Mouse (Mus musculus): ENCODE measurements around the gene Gba2. TPM values are rescaled to one million over a fixed set of nuclear protein-coding genes. Genes with fewer than 3 reads are reported as not detected.
"Not testable (repeated sequence)": the region's sequence is repeated elsewhere in the genome, so short reads cannot be mapped to it uniquely, and the experiment has no call there.

Gene Gba2
- polyA plus RNA-seq, 1 experiment from 2014 or later = 16.1 TPM

- 19% methylated on average over 2 of the region's 2 CpGs for WGBS
- Histone ChIP-seq H3K9ac (peak overlapping the region; percentile 44; the same call in 1 of the 2 replicates), H3K36me3 (peaks cover 28% of the 10 kb centered on the region), H3K27ac (peak overlapping the region; percentile 100), H3K4me2 (peak overlapping the region; percentile 73), H3K4me1 (peaks cover 51% of the 10 kb centered on the region), H3K27me3 (replicated peaks) (no peaks in the 10 kb centered on the region), H3K4me3 (replicated peaks) (peak overlapping the region; percentile 78), H3K9me3 (no peaks in the 10 kb centered on the region)
- no peak for ATAC-seq (ENCODE audit: insufficient read depth, low FRiP score, low read depth)
Observed at GRCm38 (mm10) chr4:43560976-43561375, 17.7 kb downstream of the Gba2 start.

DNA sequence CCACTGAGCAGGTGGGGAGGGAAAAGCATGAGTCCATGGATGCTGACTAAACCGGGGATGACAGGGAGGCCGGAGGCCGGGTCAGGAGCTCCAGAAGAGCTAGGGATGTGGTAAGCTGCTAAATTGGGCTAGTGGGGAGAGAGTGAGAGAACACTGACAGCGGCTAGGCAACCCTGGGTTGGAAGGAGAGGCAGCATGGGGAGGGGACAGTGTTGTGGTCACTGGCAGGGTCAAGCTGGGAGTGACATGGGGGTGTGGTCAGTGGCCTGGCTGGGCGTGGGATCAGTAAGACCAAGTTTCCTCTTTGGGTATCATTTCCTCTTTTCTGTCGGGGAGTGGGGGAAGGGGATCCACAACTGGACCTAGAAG, 18.4 kb downstream of the Gba2 start:
- Histone ChIP-seq H3K4me1 (peaks cover 51% of the 10 kb centered on the region), H3K9ac (no peak overlapping the region), H3K27ac (peak overlapping the region; percentile 93; the same call in 1 of the 2 replicates)

DNA sequence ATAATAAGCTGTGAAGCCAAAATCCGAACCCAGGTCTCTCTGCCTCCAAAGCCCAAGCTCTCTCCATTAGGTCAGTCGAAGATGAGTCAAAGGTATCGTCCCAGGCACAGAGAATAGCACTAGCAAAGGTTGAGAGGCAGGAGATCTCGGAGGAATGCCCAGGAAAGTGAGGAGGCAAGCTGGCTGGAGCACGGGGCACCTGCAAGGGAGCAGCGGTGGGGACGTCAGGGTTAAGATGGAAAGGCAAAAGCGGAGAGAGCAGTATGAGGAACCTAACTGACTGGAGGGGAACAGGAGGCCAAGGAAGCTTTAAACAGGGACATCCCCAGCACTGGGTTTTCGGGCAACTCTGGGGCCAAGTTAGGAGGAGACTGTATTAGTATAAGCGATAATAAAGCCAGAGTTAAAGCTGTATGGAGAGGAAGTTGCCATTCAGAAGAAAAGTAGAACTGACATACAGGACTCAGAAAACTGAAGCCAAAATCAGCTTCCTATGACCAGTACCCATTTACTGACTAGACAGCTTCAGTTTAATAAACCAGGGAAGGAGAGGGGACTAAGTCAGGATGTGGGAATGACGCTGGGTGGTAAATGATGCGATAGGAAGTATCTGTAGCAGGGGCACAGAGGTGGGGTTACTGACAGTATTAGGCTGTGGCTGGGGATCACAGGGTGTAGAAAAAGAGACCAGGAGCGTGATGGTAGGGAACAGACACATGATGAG, 19.0 kb downstream of the Gba2 start:
- peak overlapping the region; percentile 78 for H3K4me3 ChIP-seq (replicated peaks)
- H3K9ac ChIP-seq = 0 out of 2 replicates have a peak overlapping the region, but pooled peaks have one; percentile 1
- peaks cover 51% of the 10 kb centered on the region for H3K4me1 ChIP-seq
- H3K36me3 ChIP-seq = peaks cover 30% of the 10 kb centered on the region
- no peak for ATAC-seq (ENCODE audit: insufficient read depth, low FRiP score, low read depth)
- peak overlapping the region; percentile 73 for H3K4me2 ChIP-seq
- WGBS = 60% methylated on average over 13 of the region's 13 CpGs
- H3K27ac ChIP-seq = peak overlapping the region; percentile 93
- no peaks in the 10 kb centered on the region for H3K9me3 ChIP-seq
- no peaks in the 10 kb centered on the region for H3K27me3 ChIP-seq (replicated peaks)

More for the DNA sequence above, 18.4 kb downstream of the Gba2 start:
- Histone ChIP-seq H3K9me3 (no peaks in the 10 kb centered on the region), H3K4me3 (replicated peaks) (peak overlapping the region; percentile 78), H3K4me2 (peak overlapping the region; percentile 73), H3K36me3 (peaks cover 28% of the 10 kb centered on the region), H3K27me3 (replicated peaks) (no peaks in the 10 kb centered on the region)
- no peak for ATAC-seq (ENCODE audit: insufficient read depth, low FRiP score, low read depth)
- WGBS = 30% methylated on average over 6 of the region's 6 CpGs

DNA sequence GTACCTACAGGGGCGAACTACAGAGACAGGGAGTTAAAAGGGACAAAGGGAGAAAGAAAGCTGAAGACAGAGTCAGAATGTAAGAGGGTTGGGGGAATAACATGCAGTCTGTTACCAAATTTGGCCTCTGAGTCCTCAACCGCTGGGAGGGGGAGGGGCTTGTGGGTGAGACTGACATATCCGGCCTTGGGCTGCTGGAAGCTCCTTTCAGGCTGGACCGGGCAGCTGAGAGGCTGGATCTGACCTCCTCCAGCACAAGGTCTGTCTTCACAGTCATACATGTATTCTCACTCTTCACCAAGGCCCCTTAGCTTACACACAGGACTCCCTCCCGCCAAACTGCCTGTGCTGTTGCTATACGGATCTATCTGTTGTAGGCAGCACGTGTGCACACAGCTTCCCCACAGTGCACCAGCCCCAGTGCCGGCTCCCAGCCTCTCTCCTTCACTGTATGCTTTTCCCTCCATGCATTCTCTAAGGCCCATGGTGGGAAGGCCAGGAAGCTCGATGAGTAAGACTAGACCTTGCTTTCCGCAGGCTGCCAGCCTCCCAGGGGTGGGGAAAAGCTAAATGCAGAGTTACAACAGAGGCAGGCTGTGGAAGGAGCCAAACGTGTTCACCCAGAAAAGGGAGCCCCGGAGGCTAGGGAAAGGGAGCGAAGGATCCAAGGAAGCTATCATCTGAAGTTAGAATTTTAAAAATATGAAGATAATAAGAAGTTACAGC, 19.9 kb downstream of the Gba2 start:
- Histone ChIP-seq H3K9me3 (no peaks in the 10 kb centered on the region), H3K27me3 (replicated peaks) (no peaks in the 10 kb centered on the region), H3K36me3 (peaks cover 34% of the 10 kb centered on the region), H3K4me2 (peak overlapping the region; percentile 73), H3K9ac (peak overlapping the region; percentile 12; the same call in 1 of the 2 replicates), H3K27ac (peak overlapping the region; percentile 93), H3K4me1 (peaks cover 47% of the 10 kb centered on the region), H3K4me3 (replicated peaks) (peak overlapping the region; percentile 26)
- 14% methylated on average over 13 of the region's 13 CpGs for WGBS
- peak; percentile 13; the same call in 1 of the 2 replicates for ATAC-seq (ENCODE audit: insufficient read depth, low FRiP score, low read depth)

GRCm38 (mm10) chr4:43558028-43558630, 20.5 kb downstream of the Gba2 start:
- 0 out of 2 replicates have a peak overlapping the region, but pooled peaks have one; percentile 6 for H3K9ac ChIP-seq
- H3K4me3 ChIP-seq (replicated peaks) = peak overlapping the region; percentile 26
- peak overlapping the region; percentile 73 for H3K4me2 ChIP-seq
- H3K9me3 ChIP-seq = no peaks in the 10 kb centered on the region
- peaks cover 41% of the 10 kb centered on the region for H3K36me3 ChIP-seq
- no peaks in the 10 kb centered on the region for H3K27me3 ChIP-seq (replicated peaks)
- peaks cover 41% of the 10 kb centered on the region for H3K4me1 ChIP-seq
- 22% methylated on average over 5 of the region's 5 CpGs for WGBS
- no peak for ATAC-seq (ENCODE audit: insufficient read depth, low FRiP score, low read depth)
- peak overlapping the region; percentile 93 for H3K27ac ChIP-seq

DNA sequence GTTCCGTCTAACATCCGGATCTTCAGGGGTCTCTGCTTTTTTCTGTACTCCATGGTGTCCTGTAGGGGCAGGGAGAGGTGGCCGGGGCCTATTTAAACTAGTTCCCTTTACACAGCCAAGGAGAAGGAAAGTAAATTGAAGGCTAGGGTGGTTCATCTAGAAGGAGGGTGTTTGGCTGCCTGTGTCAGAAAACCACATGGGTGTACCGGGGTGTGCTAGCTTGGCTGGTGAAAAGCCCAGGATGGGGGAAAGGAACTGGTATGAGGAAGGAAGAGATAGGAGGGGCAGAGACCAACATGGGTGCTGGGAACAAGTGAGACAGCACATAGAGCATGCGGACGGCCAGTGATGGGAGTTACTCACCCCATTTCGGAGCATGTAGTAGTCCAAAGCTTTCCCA, 22.7 kb downstream of the Gba2 start:
- no peak overlapping the region for H3K4me2 ChIP-seq
- no peak for ATAC-seq (ENCODE audit: insufficient read depth, low FRiP score, low read depth)
- H3K36me3 ChIP-seq = peaks cover 59% of the 10 kb centered on the region
- H3K9me3 ChIP-seq = no peaks in the 10 kb centered on the region
- H3K4me3 ChIP-seq (replicated peaks) = no peak overlapping the region
- H3K27ac ChIP-seq = no peak overlapping the region
- peaks cover 37% of the 10 kb centered on the region for H3K4me1 ChIP-seq
- no peaks in the 10 kb centered on the region for H3K27me3 ChIP-seq (replicated peaks)
- WGBS = 91% methylated on average over 7 of the region's 7 CpGs
- H3K9ac ChIP-seq = no peak overlapping the region

DNA sequence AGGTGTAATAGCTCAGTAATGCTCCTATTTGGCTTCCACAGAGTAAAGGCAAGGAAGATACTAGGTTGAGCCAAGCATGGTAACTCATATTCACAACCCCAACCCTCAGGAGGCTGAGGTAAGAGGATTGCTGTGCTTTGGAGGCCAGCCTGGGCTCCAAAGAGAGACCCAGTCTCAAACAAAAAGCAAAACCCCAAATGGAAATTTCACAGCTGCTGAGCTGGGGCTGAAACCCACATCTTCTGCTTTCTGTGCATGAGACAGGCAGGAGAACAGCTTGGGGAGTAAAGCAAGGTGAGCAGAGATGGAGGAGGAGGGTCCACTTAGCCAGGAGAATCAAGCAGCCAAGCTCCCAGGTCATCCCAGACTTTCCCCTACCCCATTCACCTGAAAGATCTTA, 24.8 kb downstream of the Gba2 start:
- Histone ChIP-seq H3K36me3 (peaks cover 79% of the 10 kb centered on the region), H3K4me1 (peaks cover 18% of the 10 kb centered on the region), H3K27me3 (replicated peaks) (no peaks in the 10 kb centered on the region), H3K9me3 (no peaks in the 10 kb centered on the region), H3K4me3 (replicated peaks) (no peak overlapping the region), H3K4me2 (no peak overlapping the region), H3K9ac (no peak overlapping the region), H3K27ac (no peak overlapping the region)
- ATAC-seq (ENCODE audit: insufficient read depth, low FRiP score, low read depth) = no peak

DNA sequence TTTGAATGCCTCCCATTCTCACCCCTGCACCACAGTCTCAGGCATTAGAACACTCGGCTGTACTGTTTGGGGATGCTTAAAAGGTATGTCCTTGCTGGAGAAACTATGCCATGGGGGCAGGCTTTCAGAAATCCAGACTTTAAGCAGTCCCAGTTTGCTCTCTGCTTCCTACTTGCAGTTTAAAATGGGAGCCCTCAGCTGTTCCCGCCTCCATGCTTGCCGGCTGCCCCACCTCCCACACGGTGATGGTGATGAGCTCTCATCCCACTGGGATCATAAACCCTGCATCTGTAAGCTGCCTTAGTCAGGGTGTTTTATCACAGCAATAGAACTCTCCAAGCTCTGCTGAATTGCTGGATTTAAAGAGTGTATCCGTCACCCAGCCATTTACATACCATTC, 26.2 kb downstream of the Gba2 start:
- H3K27ac ChIP-seq = no peak overlapping the region
- no peak for ATAC-seq (ENCODE audit: insufficient read depth, low FRiP score, low read depth)
- 95% methylated on average over 5 of the region's 5 CpGs for WGBS
- peaks cover 94% of the 10 kb centered on the region for H3K36me3 ChIP-seq
- peaks cover 4% of the 10 kb centered on the region for H3K4me1 ChIP-seq
- H3K27me3 ChIP-seq (replicated peaks) = no peaks in the 10 kb centered on the region
- H3K4me3 ChIP-seq (replicated peaks) = no peak overlapping the region
- H3K9me3 ChIP-seq = no peaks in the 10 kb centered on the region
- no peak overlapping the region for H3K9ac ChIP-seq
- H3K4me2 ChIP-seq = no peak overlapping the region

DNA sequence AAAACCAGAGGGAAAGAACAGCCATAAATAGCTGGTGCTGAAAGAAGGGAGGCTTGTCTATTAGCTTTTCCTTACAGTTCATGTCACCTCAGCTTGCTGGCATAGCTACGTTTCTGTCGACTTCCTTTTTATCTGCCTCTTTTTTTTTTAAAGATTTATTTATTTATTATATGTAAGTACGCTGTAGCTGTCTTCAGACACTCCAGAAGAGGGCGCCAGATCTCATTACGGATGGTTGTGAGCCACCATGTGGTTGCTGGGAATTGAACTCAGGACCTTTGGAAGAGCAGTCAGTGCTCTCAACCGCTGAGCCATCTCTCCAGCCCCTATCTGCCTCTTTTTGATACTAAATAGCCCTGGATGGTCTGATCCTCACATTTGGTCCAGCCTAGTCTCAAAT, 26.8 kb downstream of the Gba2 start:
- peaks cover 95% of the 10 kb centered on the region for H3K36me3 ChIP-seq
- not testable (repeated sequence) for H3K4me2 ChIP-seq; H3K27ac ChIP-seq; H3K27me3 ChIP-seq (replicated peaks); H3K4me1 ChIP-seq; H3K9me3 ChIP-seq; H3K9ac ChIP-seq; H3K4me3 ChIP-seq (replicated peaks); ATAC-seq (ENCODE audit: insufficient read depth, low FRiP score, low read depth)
- 79% methylated on average over 6 of the region's 6 CpGs for WGBS

GRCm38 (mm10) chr4:43549055-43549454, 29.6 kb downstream of the Gba2 start:
- ATAC-seq (ENCODE audit: insufficient read depth, low FRiP score, low read depth) = no peak
- Histone ChIP-seq H3K4me1 (no peaks in the 10 kb centered on the region), H3K27ac (no peak overlapping the region), H3K4me3 (replicated peaks) (no peak overlapping the region), H3K36me3 (peaks cover 93% of the 10 kb centered on the region), H3K4me2 (no peak overlapping the region), H3K27me3 (replicated peaks) (no peaks in the 10 kb centered on the region), H3K9ac (no peak overlapping the region), H3K9me3 (no peaks in the 10 kb centered on the region)
- 93% methylated on average over 12 of the region's 12 CpGs for WGBS

DNA sequence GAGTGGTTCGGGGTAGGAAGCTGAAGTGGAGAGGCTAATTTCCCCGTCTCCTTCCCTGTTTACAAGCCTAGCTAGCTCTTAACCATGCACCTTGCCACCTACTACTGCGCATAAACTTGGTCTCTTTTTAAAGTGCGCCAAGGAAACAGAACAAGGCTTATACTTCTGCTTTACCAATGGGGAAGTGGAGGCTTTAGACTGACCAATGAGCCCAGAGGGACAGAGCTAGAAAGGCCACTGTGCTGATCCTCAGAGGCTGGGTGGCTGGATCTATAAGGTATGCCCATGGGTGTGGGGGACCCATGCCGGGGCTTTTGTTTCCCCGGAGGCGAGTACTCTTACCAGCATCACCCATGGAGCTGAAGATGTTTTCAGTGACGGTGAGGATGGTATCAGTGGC, 31.5 kb downstream of the Gba2 start:
- no peak overlapping the region for H3K9ac ChIP-seq
- no peaks in the 10 kb centered on the region for H3K9me3 ChIP-seq
- ATAC-seq (ENCODE audit: insufficient read depth, low FRiP score, low read depth) = no peak
- H3K4me1 ChIP-seq = no peaks in the 10 kb centered on the region
- H3K4me3 ChIP-seq (replicated peaks) = no peak overlapping the region
- H3K27me3 ChIP-seq (replicated peaks) = no peaks in the 10 kb centered on the region
- H3K36me3 ChIP-seq = peaks cover 93% of the 10 kb centered on the region
- H3K27ac ChIP-seq = no peak overlapping the region
- 94% methylated on average over 8 of the region's 8 CpGs for WGBS
- H3K4me2 ChIP-seq = no peak overlapping the region
